ENCODE assay signal across 26 mouse cellular contexts in genomic region chr16:57250991-57251390, GRCm38 (mm10). TPM values are rescaled to one million over a fixed set of nuclear protein-coding genes. Genes with fewer than 3 reads are reported as not detected.
DNase-seq lines count a peak whose midpoint lies in the region; ATAC-seq and TF ChIP-seq lines count a peak whose summit lies in the region.
"Had no signal": no experiment of that assay in that cellular context is flagged by ENCODE, and none has a peak within 500 bp of the region (broad histone marks: within the 10 kb centered on the region; RNA-seq: fewer than 3 reads in every experiment).

No protein-coding gene starts in this region.

- H3K36me3 ChIP-seq in kidney, adult 2 months (ENCODE audit: control insufficient read depth, insufficient read depth, low read length), result no peaks in the 10 kb centered on the region
- no peaks in the 10 kb centered on the region for H3K36me3 ChIP-seq in lung, embryonic 16.5 days (ENCODE audit: control insufficient read depth, insufficient read depth, low read length)
- H3K36me3 ChIP-seq in stomach, embryonic 14.5 days (ENCODE audit: control insufficient read depth, insufficient read depth, low read length), result no peaks in the 10 kb centered on the region
- H3K36me3 ChIP-seq: heart, embryonic 10.5 days; hindbrain, embryonic 10.5 days; limb, embryonic 10.5 days; liver, embryonic 15.5 days; neural tube, embryonic 13.5 days had no signal

- no peak overlapping the region for H3K4me2 ChIP-seq in lung, embryonic 16.5 days (ENCODE audit: low read depth, low read length)
- H3K4me2 ChIP-seq in stomach, embryonic 14.5 days (replicated peaks; ENCODE audit: low read depth, low read length), result no peak overlapping the region
- H3K4me2 ChIP-seq: liver, embryonic 15.5 days; neural tube, embryonic 13.5 days had no signal

- no peak for ATAC-seq in lung, embryonic 16.5 days (ENCODE audit: low read depth)
- ATAC-seq in stomach, embryonic 14.5 days (ENCODE audit: insufficient number of reproducible peaks, insufficient read depth, low FRiP score, low read depth), result no peak
- ATAC-seq: hindbrain, embryonic 16.5 days had no signal

- no peak for TF ChIP-seq POLR2A in kidney, adult 2 months (IDR thresholded peaks at IDR 0.05; ENCODE audit: low read depth, low read length)

- H3K9me3 ChIP-seq in lung, embryonic 16.5 days (ENCODE audit: control insufficient read depth, low read length), result peaks cover 3% of the 10 kb centered on the region; the same call in 1 of the 2 replicates
- peaks cover 5% of the 10 kb centered on the region; the same call in 1 of the 2 replicates for H3K9me3 ChIP-seq in stomach, embryonic 14.5 days (ENCODE audit: control insufficient read depth, low read depth, low read length)
- H3K9me3 ChIP-seq: heart, embryonic 10.5 days; hindbrain, embryonic 10.5 days; limb, embryonic 10.5 days; liver, embryonic 15.5 days; neural tube, embryonic 13.5 days had no signal

- 88% methylated on average over 4 of the region's 4 CpGs for WGBS in kidney, adult 2 months
- WGBS in lung, embryonic 16.5 days, result 86% methylated on average over 4 of the region's 4 CpGs
- 87% methylated on average over 4 of the region's 4 CpGs for WGBS in stomach, embryonic 14.5 days

- no peaks in the 10 kb centered on the region for H3K27me3 ChIP-seq in kidney, adult 2 months (replicated peaks; ENCODE audit: control insufficient read depth, insufficient read depth, low read length)
- no peaks in the 10 kb centered on the region for H3K27me3 ChIP-seq in lung, embryonic 16.5 days (ENCODE audit: control insufficient read depth, insufficient read depth, low read depth, low read length)
- no peaks in the 10 kb centered on the region for H3K27me3 ChIP-seq in stomach, embryonic 14.5 days (ENCODE audit: control insufficient read depth, insufficient read depth, low read length)
- H3K27me3 ChIP-seq: megakaryocyte, embryonic 14.5 days; neural tube, embryonic 13.5 days had no signal

- H3K4me3 ChIP-seq in kidney, adult 2 months (ENCODE audit: insufficient read depth, low read depth, low read length), result no peak overlapping the region
- no peak overlapping the region for H3K4me3 ChIP-seq in lung, embryonic 16.5 days (ENCODE audit: low read length)
- H3K4me3 ChIP-seq in stomach, embryonic 14.5 days (ENCODE audit: low read depth, low read length), result no peak overlapping the region
- H3K4me3 ChIP-seq: heart, embryonic 10.5 days; hindbrain, embryonic 10.5 days; layer of hippocampus, adult 2 months; limb, embryonic 10.5 days; liver, embryonic 15.5 days; megakaryocyte, embryonic 14.5 days; neural tube, embryonic 13.5 days had no signal

- H3K9ac ChIP-seq in lung, embryonic 16.5 days (ENCODE audit: low read length), result no peak overlapping the region
- H3K9ac ChIP-seq in stomach, embryonic 14.5 days (replicated peaks; ENCODE audit: low read depth, low read length), result no peak overlapping the region
- H3K9ac ChIP-seq: liver, embryonic 15.5 days; neural tube, embryonic 13.5 days had no signal

- peak overlapping the region; percentile 19; the same call in 1 of the 2 replicates for H3K27ac ChIP-seq in kidney, adult 2 months (ENCODE audit: insufficient read depth, low read depth, low read length)
- peak overlapping the region; percentile 61 for H3K27ac ChIP-seq in lung, embryonic 16.5 days (ENCODE audit: low read length)
- peak overlapping the region; percentile 63; the same call in 1 of the 2 replicates for H3K27ac ChIP-seq in stomach, embryonic 14.5 days (ENCODE audit: low read length)
- H3K27ac ChIP-seq: hindbrain, embryonic 10.5 days; limb, embryonic 10.5 days; liver, embryonic 15.5 days; neural tube, embryonic 13.5 days had no signal

- TF ChIP-seq CTCF in kidney, adult 2 months (conservative IDR thresholded peaks at IDR 0.05; ENCODE audit: insufficient read depth, insufficient read length, low read depth, low read length), result no peak

- no peaks in the 10 kb centered on the region for H3K4me1 ChIP-seq in kidney, adult 2 months (ENCODE audit: control insufficient read depth, insufficient read depth, low read length)
- peaks cover 3% of the 10 kb centered on the region; the same call in 1 of the 2 replicates for H3K4me1 ChIP-seq in lung, embryonic 16.5 days (replicated peaks; ENCODE audit: control insufficient read depth, insufficient read depth, low read length)
- no peaks in the 10 kb centered on the region; the same call in 1 of the 2 replicates for H3K4me1 ChIP-seq in stomach, embryonic 14.5 days (ENCODE audit: control insufficient read depth, insufficient read depth, low read length)
- H3K4me1 ChIP-seq: limb, embryonic 10.5 days; liver, embryonic 15.5 days; neural tube, embryonic 13.5 days had no signal

- no peak for DNase-seq in kidney, adult 2 months
- no peak for DNase-seq in kidney, adult 9 months
- DNase-seq in lung, postnatal 10 days, result no peak
- no peak for DNase-seq in right cerebral cortex, adult 18-20 months
- no peak for DNase-seq in cerebellum, adult 11-12 months
- DNase-seq: cerebellum, adult 18-20 months; cerebellum, postnatal 14 days; kidney, adult 18-20 months; liver; midbrain, embryonic 14.5 days; retina, postnatal 1 day; right cerebral cortex, postnatal 4 days; thymus, postnatal 25 days had no signal

RNA-seq across cellular contexts. Expression of gene Tbc1d23, which starts 19.7 kb away (rescaled TPM):
- 8.6 and 10.7 TPM in 2 replicates for polyA plus RNA-seq in kidney, adult 2 months (2012; rRNA removed)
- polyA plus RNA-seq in lung, embryonic 16.5 days (2015; fragmentation: Nextera tagmentation; extraction: Ambion mirVana), result 24.0 and 25.0 TPM in 2 replicates
- polyA plus RNA-seq in stomach, embryonic 14.5 days (2014; fragmentation: Nextera tagmentation; extraction: Ambion mirVana), result 34.2 and 40.5 TPM in 2 replicates

RNA-seq across cellular contexts. Expression of gene Tmem30c, which starts 41.7 kb away (rescaled TPM):
- not detected in 2 replicates for polyA plus RNA-seq in kidney, adult 2 months (2012; rRNA removed)
- polyA plus RNA-seq in lung, embryonic 16.5 days (2015; fragmentation: Nextera tagmentation; extraction: Ambion mirVana), result 0.13 TPM in 1 of 2 replicates, not detected in the other
- 0.11 and 0.19 TPM in 2 replicates for polyA plus RNA-seq in stomach, embryonic 14.5 days (2014; fragmentation: Nextera tagmentation; extraction: Ambion mirVana)
- polyA plus RNA-seq: adrenal gland, adult 2 months; C2C12; embryonic facial prominence, embryonic 11.5 days; heart, embryonic 10.5 days; liver, embryonic 15.5 days had no signal
